Mouse (Mus musculus) retina, postnatal 1 day (tissue): ENCODE data around the gene Gm3411.
A peak's percentile ranks its signal among the peaks of the same experiment; 100 is the strongest.
"Not testable (repeated sequence)": the region's sequence is repeated elsewhere in the genome, so short reads cannot be mapped to it uniquely, and the experiment has no call there.

ENCODE experiments used
- DNase-seq: peaks from one replicate; pipeline ENCODE4 v3.0.0-alpha.2; 2012

Gm3411 gene

DNA sequence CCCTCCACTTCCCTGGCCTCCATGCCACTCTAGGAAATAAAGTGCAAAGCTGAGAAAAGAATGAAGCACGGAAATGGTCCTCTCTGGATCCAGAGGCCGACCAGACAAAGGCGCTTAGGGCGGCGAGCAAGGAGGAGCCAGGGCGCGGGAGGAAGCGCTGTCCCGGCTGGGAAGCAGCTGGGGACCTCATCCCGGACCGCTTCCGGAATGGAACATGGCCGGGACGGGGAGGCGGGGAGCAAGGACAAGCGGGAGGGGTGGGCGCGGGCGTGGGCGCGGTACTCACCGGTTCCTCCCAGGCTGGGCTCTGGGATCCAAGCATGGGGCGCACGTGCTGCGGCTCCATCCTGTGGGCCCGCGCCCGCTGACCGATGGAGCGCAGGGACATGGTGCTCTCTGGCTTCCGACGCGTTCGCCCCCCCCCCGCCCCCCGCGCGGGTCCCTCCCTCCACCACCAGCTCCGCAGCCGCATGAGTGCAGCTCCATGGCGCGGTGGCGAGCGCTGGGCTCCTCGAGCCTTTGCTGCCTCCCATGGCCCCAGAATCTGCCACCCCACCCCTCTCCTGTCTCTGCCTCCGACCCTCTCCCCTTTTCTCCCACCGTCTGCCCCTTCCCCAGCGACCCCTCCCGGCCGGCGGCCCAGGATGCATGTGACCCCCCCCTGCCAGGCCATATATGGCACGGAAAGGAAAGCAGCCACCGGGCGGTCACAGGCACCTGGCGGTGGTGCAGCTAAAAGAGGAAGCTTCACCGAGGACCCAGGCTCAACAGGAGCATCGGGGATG lies at the start of gene Gm3411:
Gm3411 (minus strand) TSS at position 320 of the 785 bp plus-strand sequence.
- peak; percentile 65 for DNase-seq

DNA sequence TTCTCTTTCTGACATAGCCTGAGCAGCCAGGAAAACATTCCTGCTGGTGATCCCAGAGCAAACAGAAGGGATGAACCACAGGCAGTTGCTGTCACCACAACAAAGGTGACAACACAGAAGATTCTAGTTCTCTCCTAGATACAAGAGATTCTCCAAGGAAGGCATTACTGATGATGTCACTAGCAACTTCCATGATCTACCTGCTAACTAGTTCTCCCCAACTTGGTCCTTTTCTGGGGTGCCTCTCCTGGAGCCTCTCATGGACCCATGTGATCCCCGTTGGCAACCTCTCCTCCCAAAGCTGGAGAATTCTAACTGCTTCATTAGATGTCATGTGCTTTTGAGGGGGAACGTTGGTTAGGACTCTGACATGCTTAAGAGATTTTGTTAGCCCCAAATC lies 17.7 kb upstream of the Gm3411 start, which contains the start of gene Gm21103:
Gm21103 (minus strand) TSS at position 101 of the 400 bp plus-strand sequence.
- DNase-seq: not testable (repeated sequence)

GRCm38 (mm10) chr14:6219192-6219591 lies 67.9 kb downstream of the Gm3411 start, which contains the start of gene Gm21560:
TSS of gene Gm21560 (minus strand) at chr14:6219292.
- DNase-seq: not testable (repeated sequence)
